Mouse (Mus musculus): Measurements from ENCODE around the gene Ube2g2.

- no peak for TF ChIP-seq CTCF (IDR thresholded peaks at IDR 0.05; ENCODE audit: low read depth)
- no peak for TF ChIP-seq EP300 (IDR thresholded peaks at IDR 0.05; ENCODE audit: low read depth)
These were observed 30.5 kb upstream of the Ube2g2 start for GRCm38 (mm10) chr10:77591546-77591945.
